Mouse (Mus musculus) spleen, adult 10 weeks (tissue): ENCODE measurements around the gene Gm21680. TPM values are rescaled to one million over a fixed set of nuclear protein-coding genes. Genes with fewer than 3 reads are reported as not detected.

ENCODE experiments used
- polyA plus RNA-seq: library from polyadenylated mRNA; stranded (reverse); fragments of 350-450 nt; fragmentation: Illumina TruSeq; extraction: RNeasy Lipid Tissue Mini Kit (QIAGEN cat#74804); gene quantifications from one replicate; pipeline ENCODE4 v1.2.3, GENCODE M21; 2015; ENCODE audit warnings: low replicate concordance; ENCODE audit not compliant: insufficient read depth

Gm21680 gene
- polyA plus RNA-seq = not detected

GRCm38 (mm10) chr5:25972563-25972962 lies at the start of gene Gm21680:
Gm21680 (minus strand) TSS chr5:25972663.

GRCm38 (mm10) chr5:26004698-26005097 lies 32.2 kb upstream of the Gm21680 start, which contains the start of gene Gm1979:
Gm1979 (minus strand) TSS chr5:26004798.

GRCm38 (mm10) chr5:25988550-25988949 lies 16.1 kb upstream of the Gm21680 start, which contains the start of gene Gm21698:
Gm21698 (minus strand) TSS chr5:25988650.

DNA sequence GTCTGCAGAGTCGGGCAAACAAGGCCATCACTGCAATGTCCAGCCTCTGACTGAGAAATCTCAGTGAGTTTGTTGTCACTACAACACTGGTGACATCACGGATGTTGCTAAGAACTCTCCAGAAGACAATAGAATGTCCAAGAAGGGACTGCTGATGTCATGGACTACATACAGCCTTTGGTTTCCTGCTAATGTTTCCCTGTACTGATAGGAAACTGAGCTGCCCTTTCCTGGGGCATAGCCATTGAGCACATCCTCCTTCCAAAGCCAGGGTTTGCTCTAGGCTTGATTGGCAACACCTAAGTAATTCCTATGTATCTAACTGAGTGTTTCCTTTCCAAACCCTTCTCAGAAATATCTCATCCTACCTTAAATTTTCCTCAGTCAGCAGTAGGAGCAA lies 18.1 kb downstream of the Gm21680 start, which contains the start of gene Gm21671:
TSS of gene Gm21671 (minus strand) at position 101 of the 400 bp plus-strand sequence.

GRCm38 (mm10) chr5:25942281-25942680 lies 30.2 kb downstream of the Gm21680 start, which contains the start of gene Gm21663:
Gm21663 (minus strand) TSS chr5:25942381.

Other genes starting within 250 kb of the Gm21680 start
- gene Actr3b, start 212.7 kb downstream of the Gm21680 start, polyA plus RNA-seq = 2.5 TPM
- not detected for gene Gm21663, start 30.3 kb downstream of the Gm21680 start, polyA plus RNA-seq
- gene Gm21671, start 18.2 kb downstream of the Gm21680 start, polyA plus RNA-seq = not detected
- gene Gm21698, start 16.0 kb upstream of the Gm21680 start, polyA plus RNA-seq = not detected
- not detected for gene Gm1979, start 32.1 kb upstream of the Gm21680 start, polyA plus RNA-seq
- not detected for gene Gm5862, start 50.3 kb upstream of the Gm21680 start, polyA plus RNA-seq
- not detected for gene Speer4a, start 66.9 kb upstream of the Gm21680 start, polyA plus RNA-seq
- not detected for gene Gm7347, start 85.9 kb upstream of the Gm21680 start, polyA plus RNA-seq
- not detected for gene Gm10471, start 116.6 kb upstream of the Gm21680 start, polyA plus RNA-seq
- not detected for gene 5031410I06Rik, start 132.7 kb upstream of the Gm21680 start, polyA plus RNA-seq
- not detected for gene Gm10220, start 148.8 kb upstream of the Gm21680 start, polyA plus RNA-seq